Mouse (Mus musculus) layer of hippocampus, postnatal 25 days (tissue): ENCODE measurements around the gene Prkar2b. TPM values are rescaled to one million over a fixed set of nuclear protein-coding genes. Genes with fewer than 3 reads are reported as not detected.

Source experiments
- DNase-seq, 2 experiments: peaks; one replicate each; pipeline ENCODE4 v3.0.0; 2022; ENCODE audit warnings: mixed read lengths in 2 of 2, low spot score in 1 of 2; ENCODE audit errors: extremely low spot score in 1 of 2
- total RNA-seq, 2 experiments: library from RNA; stranded (reverse); gene quantifications; 2 replicates each; pipeline ENCODE4 v1.2.3; 2021

Prkar2b gene
- total RNA-seq, 2 experiments from 2014 or later, result 38.3 to 38.9 TPM

- DNase-seq, result no peak
These were observed 124.3 kb downstream of the Prkar2b start for GRCm38 (mm10) chr12:31936657-31937300.

DNA sequence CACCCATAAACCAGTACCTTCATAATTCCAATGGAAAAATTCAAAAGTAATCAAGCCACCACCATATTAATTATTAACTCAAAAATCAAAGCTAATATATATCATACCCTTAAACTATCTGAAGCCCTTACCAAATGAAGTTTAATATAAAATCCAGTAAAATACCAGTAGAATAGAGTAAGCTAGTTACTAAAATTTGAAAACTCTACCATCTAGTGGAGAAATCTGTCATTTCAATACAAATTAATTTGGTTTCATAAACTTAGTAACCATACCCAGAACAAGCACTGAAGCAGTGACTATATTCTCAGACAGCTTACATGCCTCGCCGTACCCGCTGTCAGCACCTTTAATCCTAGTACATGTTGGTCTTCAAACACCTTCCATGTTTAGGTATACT is 129.3 kb downstream of the Prkar2b start:
- DNase-seq, result no peak

GRCm38 (mm10) chr12:31928498-31928897 is 132.6 kb downstream of the Prkar2b start:
- DNase-seq, result no peak

DNA sequence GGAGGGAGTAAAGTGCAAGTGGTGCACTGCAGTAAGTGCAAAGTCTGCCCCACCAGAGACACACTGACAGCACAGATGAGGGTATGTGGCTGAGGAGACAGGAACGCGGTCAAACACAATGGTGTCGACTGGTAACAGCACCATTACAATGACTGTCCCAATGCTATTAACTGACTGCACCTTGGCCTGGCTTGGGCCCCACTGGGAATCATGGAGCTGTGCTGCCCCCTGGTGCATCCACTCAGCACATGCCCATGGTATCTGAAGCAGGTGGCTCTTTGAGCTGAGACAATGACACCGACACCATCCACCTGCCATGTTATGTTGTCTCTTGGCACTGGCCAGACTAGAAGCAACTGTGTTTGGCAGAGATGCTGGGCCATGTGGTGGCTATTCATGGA is 134.4 kb downstream of the Prkar2b start:
- DNase-seq, result peak; percentile 69 to 84

GRCm38 (mm10) chr12:31925343-31925742 is 135.8 kb downstream of the Prkar2b start:
- no peak for DNase-seq

DNA sequence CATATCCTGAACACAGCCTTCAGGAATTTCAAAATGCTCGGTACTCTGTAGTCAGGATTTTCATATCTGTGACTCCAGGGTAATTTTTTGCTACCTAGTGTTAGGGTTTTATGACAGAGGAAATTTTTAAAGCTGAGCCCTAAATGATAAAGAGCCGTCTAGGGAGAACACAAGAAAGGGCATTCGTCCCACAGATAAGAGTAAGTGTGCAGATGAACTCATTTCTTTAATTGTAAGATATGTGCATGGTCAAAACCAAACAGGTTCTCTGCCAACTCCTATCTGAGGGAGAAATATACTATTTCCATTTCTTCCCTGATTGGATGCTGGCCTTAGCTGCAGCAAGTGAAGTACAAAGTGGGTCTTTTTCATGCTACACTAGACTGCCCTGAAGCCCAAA is 137.0 kb downstream of the Prkar2b start:
- DNase-seq, result no peak

GRCm38 (mm10) chr12:31920464-31921405 is 140.4 kb downstream of the Prkar2b start:
- DNase-seq, result no peak

DNA sequence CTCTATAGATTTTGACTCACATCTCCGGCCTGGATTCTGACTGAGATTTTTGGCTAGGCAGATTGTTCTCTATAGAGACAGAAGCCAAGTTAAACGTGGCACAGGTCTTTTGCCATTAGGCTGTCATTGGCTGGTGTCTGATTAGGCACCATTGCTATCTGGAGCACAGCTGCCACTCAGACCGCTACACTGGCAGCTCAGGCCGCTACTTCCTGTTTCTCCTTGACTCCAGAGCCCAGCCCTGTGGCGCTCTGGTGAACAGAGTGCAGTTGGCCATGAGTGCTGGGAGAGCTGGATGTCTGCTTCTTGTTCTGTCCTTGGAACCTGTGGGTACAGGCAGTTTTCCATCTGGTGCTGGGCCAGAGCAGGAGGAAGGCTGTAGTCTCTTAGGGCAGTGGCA is 143.9 kb downstream of the Prkar2b start:
- DNase-seq, result peak in 1 of 2 experiments; percentile 37

DNA sequence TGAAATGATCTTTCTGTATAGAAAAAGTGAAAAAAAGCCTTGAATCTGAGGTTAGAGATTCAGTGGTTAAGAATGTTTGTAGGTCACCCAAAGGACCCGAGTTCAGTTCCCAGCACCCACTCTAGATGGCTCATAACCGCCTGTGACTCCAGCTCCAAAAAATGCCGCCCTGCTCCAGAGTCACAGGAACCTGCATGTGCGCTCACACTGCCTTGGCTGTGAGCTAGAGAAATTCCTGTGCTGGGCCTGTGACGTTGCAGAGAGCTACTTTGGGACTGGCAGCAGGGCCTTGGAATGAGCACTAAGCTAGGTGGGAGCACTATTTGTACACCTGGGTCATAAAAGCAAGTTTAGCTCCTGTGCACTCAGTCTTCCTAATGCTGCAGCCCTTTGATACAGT is 144.4 kb downstream of the Prkar2b start:
- no peak for DNase-seq

DNA sequence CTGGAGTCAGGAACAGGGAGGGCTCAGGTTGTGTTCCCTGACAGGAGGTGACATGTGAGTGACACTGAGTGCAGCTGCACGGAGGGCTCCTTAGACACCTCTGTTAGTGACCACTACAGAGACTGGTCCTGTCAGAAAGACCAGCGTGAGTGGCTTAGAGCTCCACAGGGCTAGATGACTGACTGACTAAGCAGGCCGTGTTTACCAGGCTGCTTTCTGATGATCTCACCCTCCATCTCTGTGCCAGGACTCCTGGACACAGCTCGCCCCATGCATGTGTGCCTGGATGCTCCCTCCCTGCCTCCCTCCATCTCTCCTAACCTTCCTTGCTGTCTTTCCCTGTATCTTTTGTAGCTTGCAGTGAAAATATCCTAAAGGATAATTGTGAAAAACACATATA is 147.5 kb downstream of the Prkar2b start:
- no peak for DNase-seq

DNA sequence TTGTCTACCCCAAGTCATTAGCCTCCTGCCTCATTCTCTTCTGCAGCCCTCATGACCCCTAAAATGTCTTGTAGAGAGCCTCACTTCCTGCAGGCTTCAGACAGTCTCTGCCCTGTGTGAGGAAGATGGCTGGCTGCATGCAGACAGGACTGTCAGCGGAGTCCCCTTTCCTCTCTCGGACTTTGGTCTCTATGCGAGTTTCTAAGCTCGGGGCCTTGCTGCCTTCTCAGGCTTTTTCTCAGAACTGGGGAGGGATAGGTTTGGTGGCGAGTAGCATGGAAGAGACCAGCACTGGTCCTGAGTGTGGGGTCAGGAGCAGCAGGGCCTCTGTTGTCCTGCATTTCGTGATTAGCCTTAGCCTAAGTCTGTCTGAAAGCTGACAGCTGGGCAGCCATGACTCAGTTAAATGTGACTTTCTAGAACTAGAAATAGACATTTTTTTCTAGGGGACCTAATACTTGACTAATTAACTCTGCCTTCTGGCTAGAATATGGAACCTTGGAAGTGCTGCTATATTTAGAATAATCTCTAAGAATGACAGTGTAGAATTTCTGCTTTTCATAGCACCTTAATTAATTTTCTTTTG is 148.0 kb downstream of the Prkar2b start:
- no peak for DNase-seq

Other genes with a start within 250 kb of the Prkar2b start
- 10 to 100 TPM; 23.0 to 27.0 TPM for gene Hbp1, start 110.8 kb downstream of the Prkar2b start, total RNA-seq
- 1 to 10 TPM; 4.4 to 4.6 TPM for gene Pik3cg, start 147.4 kb upstream of the Prkar2b start, total RNA-seq